Mouse (Mus musculus) ES-CJ7 (cell line): Measurements from ENCODE around the gene Izumo1.

Experiments
- DNase-seq: peaks from one replicate; pipeline ENCODE4 v3.0.0; 2011; ENCODE audit warnings: low read depth, low spot score

The Izumo1 gene

GRCm38 (mm10) chr7:45618316-45618715 is 3.3 kb upstream of the Izumo1 start:
- DNase-seq = no peak

GRCm38 (mm10) chr7:45619592-45619991 is 2.0 kb upstream of the Izumo1 start:
- no peak for DNase-seq

GRCm38 (mm10) chr7:45623507-45623906 is 1.9 kb downstream of the Izumo1 start:
- no peak for DNase-seq

GRCm38 (mm10) chr7:45624718-45625117 is 3.1 kb downstream of the Izumo1 start:
- DNase-seq = no peak

DNA sequence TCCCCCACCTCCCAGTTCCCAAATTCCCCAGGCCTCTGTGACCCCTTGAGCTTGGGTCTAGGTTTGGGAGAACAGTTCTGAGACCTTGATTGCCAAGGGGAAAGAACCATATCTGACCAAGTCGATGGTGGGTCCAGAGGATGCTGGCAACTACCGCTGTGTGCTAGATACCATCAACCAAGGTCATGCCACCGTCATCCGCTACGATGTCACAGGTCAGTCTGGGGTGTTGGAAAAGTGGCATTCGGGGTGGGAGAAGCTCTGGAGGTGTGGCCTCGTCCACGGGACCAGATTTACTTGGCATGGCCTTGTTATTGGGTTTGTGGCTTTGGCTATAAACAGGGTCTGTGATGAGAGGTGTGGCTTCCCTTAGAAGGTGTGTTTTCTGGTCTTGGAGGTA is 3.9 kb downstream of the Izumo1 start:
- DNase-seq = no peak

GRCm38 (mm10) chr7:45626571-45627076 is 5.0 kb downstream of the Izumo1 start:
- DNase-seq = no peak

DNA sequence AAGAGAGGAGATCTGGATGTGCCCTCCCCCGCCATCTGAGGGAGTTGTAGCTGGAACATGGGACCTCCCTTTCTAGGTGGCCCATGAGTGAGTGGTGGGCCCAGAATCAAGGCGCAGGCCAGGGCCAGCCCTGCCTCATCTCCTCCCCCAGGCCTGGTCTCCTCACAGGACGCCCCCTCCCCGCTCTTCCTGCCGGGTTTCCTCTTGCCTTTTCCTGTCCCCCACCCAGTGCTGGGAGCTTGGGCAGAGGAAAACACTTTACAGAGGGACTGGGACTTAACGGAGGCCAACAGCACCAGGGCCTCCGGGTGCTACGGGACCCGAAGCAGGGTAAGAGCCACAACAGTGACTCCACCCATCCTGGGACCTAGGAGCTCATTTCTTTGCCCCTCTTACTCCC is 5.7 kb downstream of the Izumo1 start, which contains the start of gene Rasip1:
TSS of gene Rasip1 (plus strand) at position 228 of the 400 bp plus-strand sequence.
- DNase-seq = no peak

- DNase-seq = peak; percentile 88
Observed at GRCm38 (mm10) chr7:45628364-45629294, 7.0 kb downstream of the Izumo1 start.

DNA sequence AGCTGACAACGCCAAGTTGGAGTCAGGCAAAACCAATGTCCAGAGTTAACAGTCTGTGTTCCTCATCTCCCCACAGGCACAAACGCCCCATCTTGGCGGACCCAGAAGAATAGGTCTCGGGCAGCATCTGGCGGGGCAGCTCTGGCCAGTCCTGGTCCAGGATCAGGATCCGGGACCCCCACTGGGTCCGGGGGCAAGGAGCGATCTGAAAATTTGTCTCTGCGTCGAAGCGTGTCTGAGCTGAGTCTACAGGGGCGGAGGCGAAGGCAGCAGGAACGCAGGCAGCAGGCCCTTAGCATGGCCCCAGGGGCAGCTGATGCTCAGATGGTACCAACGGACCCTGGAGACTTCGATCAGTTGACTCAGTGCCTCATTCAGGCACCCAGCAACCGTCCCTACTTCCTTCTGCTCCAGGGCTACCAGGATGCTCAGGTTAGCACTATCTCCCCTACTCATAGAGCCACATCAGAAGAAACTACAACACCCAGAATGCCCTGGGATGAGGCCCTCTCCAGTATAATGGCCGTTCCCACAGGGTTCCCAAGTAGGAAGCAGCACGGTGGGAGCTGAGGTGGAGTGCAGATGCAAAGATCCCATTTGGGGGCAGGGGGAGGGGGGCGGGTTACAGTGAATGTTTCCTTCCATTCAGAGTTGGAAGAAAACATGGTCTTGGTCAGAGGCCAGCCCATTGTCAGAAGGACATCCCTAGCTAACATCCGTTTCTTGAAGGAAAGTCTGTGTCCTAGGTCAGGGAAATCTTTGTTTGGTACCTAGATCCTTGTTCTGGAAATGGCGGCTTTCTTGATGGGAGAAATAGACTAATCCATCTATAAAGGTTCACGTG is 8.7 kb downstream of the Izumo1 start:
- peak; percentile 75 for DNase-seq

GRCm38 (mm10) chr7:45632499-45632898 is 10.9 kb downstream of the Izumo1 start:
- DNase-seq = no peak

GRCm38 (mm10) chr7:45634946-45635681 is 13.5 kb downstream of the Izumo1 start:
- DNase-seq = no peak

DNA sequence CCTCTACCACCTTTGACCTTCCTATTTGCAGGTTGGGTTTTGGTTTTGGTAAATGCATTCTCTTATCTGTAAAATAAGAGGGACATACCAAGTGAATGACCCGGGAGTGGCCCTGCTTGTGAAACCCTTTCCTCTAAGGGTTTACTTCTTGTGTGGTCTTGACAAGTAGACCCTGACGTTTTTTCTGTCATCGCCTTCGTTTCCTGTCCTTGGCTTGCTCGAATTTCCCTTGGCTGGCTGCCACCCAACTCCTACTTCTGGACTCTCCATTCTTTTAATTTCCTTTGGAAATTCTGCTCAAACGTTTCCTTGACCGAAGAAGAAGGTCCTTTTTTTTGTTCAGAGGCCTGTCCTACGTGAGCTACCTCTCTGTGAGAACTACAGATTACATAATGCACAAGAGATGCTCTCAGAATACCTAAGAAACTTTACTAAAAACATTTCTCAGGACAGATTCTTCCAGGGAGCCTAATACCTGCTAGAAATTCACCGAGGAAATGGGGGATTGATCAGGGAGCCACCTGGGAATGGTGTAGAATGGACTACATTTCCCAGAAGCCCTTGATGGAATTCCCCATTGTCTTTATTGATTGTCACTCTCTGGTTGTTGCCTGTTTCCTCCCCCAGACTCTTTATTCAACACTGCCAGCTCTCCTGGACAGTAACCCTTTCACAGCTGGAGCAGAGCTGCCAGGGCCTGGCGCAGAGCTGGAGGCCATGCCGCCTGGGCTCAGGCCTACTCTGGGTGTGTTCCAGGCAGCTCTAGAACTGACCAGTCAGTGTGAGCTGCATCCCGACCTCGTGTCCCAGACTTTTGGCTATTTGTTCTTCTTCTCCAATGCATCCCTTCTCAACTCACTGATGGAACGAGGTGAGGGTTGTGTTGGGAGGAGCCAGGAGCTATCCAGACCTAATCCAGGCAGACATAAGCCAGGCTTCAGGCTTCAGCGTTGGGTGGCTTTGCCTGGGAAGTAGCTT is 14.4 kb downstream of the Izumo1 start:
- DNase-seq = no peak

DNA sequence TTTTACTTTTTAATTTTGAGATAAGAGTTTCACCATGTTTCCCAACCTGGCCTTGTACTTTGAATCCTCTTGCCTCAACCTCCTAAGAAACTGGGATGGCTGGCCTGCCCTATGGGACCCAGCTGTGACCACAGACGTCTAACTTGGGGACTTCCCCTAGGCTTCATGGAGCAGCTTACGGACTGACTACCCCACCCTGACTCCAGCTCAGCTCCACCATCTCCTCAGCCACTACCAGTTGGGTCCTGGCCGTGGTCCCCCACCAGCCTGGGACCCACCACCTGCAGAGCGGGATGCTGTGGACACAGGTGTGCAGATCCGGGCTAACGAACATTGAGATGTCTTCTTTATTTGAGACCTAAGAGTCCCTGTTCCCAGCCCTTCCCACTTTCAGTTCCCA is 16.1 kb downstream of the Izumo1 start:
- no peak for DNase-seq

DNA sequence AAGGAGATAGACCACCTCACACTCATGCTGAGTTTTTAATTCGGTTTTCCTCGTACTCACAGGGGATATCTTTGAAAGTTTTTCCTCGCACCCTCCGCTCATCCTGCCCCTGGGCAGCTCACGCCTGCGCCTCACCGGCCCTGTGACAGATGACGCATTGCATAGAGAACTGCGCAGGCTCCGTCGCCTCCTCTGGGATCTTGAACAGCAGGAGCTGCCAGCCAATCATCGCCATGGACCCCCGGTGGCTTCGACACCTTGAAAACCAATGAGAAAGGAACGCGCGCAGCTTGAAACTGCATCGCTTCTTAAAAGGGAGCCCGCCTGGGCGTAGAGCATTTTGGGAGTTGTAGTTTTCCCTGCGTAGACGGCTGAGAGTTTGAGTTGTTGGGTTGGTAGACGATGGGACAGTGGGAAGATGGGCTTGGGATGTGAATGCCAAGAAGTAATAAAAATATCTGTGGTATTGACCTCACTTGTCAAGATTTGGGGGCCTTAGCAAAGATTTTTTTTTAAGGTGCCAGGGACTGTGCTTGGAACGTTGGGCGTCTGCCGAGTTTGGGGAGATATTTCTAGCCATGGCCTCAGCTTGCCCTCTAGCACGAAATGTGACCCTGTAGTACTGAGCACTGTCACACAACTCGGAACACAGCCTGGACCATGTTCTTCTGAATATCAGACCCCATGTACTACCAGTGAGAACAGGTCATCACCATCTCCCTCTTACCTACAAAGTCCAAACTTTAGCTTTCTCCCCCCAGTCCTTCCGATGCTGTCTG is 17.2 kb downstream of the Izumo1 start:
- DNase-seq = peak; percentile 98

- peak; percentile 62 for DNase-seq
Observed at GRCm38 (mm10) chr7:45639561-45640027, 18.0 kb downstream of the Izumo1 start, which contains the start of gene Mamstr. TSS of gene Mamstr (plus strand) at chr7:45639977.

- no peak for DNase-seq
Observed at GRCm38 (mm10) chr7:45640191-45640957, 18.8 kb downstream of the Izumo1 start.

GRCm38 (mm10) chr7:45641391-45642040 is 19.9 kb downstream of the Izumo1 start:
- DNase-seq = no peak

DNA sequence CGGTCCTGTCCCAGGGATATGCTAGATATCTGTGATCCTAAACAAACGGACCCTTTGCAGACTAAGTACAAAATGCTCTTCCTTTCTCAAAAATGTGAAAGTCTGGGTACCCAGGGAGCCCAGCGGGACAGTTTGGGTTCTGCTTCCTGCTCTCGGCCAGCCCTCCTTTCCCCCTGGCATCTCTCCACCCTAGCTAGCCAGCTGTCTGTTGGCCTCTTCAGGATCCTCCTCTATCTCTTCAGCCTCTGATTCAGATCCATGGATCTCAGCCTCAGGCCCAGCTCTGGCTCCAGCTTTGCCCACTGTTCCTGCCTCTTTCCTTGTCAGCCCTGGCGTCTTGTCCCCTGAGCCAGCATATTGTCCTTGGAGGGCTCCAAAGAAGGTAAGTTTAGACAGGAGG is 20.5 kb downstream of the Izumo1 start:
- DNase-seq = no peak
